Mouse (Mus musculus): Measurements from ENCODE around the gene Ltf. TPM values are rescaled to one million over a fixed set of nuclear protein-coding genes. Genes with fewer than 3 reads are reported as not detected.

Gene Ltf
- polyA plus RNA-seq, 1 experiment from 2014 or later: 8.3 TPM

DNA sequence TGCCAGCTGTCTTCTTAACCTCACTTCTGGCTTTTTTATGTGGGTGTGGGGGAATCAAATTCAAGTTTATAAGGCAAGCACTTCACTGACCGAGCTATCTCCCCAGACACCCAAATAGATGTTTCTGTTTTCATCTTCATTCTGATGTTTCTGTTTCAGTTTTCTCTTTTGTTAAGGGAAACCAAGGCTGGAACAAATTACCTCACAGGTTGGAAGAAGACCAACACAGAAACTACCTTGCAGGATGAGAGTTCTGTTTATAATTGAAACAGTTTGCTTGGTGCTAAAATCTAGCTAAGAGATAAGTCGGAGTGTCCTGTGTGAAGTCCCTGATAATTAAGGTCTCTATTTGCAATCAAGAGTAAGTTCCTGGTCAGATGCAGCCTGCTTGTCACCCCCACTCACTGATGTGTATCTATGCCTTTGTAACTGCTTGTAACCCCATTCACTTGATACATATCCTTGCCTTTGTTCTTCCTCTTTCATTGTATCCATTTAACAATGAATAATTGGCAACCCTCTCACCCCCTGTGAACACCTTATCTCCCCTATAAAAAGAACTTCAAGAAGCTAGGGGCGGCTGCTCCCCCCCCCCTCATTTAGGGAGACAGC lies 68.0 kb downstream of the Ltf start:
- Histone ChIP-seq H3K4me3 (ENCODE audit: low read depth, low read length) (no peak overlapping the region), H3K36me3 (ENCODE audit: control insufficient read depth, insufficient read depth) (no peaks in the 10 kb centered on the region), H3K27ac (ENCODE audit: low read depth, low read length) (no peak overlapping the region), H3K4me1 (replicated peaks; ENCODE audit: control insufficient read depth, insufficient read depth, low read length) (no peaks in the 10 kb centered on the region), H3K4me2 (replicated peaks; ENCODE audit: low read depth) (no peak overlapping the region), H3K27me3 (replicated peaks; ENCODE audit: control insufficient read depth, insufficient read depth, low read length) (no peaks in the 10 kb centered on the region; the same call in 1 of the 2 replicates), H3K9me3 (ENCODE audit: control insufficient read depth) (no peaks in the 10 kb centered on the region), H3K9ac (ENCODE audit: low read depth, low read length) (no peak overlapping the region)
- TF ChIP-seq CTCF (IDR thresholded peaks at IDR 0.05; ENCODE audit: low read depth): no peak
- WGBS: 46% methylated on average over 3 of the region's 3 CpGs
- no peak for ATAC-seq

DNA sequence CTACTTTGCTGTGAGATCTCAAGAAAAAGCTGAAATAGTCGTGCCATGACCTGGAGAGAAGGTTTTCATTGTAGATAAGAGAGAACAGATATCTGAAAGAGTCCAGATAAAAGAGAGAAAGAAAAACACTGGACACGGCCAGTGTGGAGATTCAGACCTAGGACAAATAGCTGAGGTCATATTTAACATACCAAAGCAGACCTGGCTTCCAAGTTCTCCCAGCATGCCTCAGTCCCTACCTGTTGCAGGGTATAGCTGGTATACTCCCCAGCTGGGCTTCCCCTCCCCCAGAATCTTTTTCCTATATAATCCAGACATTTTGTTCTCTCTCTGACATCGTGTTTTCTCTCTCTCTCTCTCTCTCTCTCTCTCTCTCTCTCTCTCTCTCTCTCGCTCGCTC lies 68.9 kb downstream of the Ltf start:
- WGBS: 12% methylated on average over 5 of the region's 5 CpGs
- Histone ChIP-seq H3K9me3 (ENCODE audit: control insufficient read depth) (no peaks in the 10 kb centered on the region), H3K9ac (ENCODE audit: low read depth, low read length) (no peak overlapping the region), H3K27me3 (replicated peaks; ENCODE audit: control insufficient read depth, insufficient read depth, low read length) (no peaks in the 10 kb centered on the region), H3K4me2 (replicated peaks; ENCODE audit: low read depth) (no peak overlapping the region), H3K4me1 (replicated peaks; ENCODE audit: control insufficient read depth, insufficient read depth, low read length) (no peaks in the 10 kb centered on the region), H3K4me3 (ENCODE audit: low read depth, low read length) (no peak overlapping the region), H3K27ac (ENCODE audit: low read depth, low read length) (no peak overlapping the region), H3K36me3 (ENCODE audit: control insufficient read depth, insufficient read depth) (no peaks in the 10 kb centered on the region)
- ATAC-seq: no peak
- TF ChIP-seq CTCF (IDR thresholded peaks at IDR 0.05; ENCODE audit: low read depth): no peak

DNA sequence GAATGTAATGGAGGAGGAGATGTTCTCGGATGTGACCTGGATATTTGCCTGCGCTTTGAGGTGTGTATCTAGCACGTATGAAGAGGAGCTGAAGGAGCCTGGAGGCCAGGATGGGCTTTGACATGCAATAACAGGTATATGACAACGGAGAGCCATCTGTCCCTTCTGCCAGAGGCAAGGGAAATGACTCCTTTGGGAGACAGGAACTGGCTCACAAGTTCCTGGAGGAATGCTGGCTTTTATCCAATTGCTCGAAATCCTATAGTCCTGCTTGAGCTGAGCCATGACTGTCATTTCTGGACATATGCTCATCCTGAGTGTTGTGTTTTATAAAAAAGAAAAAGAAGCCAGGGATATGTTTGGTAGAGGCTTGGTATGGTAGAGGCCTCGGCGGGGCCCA lies 69.8 kb downstream of the Ltf start:
- WGBS: 46% methylated on average over 7 of the region's 7 CpGs
- Histone ChIP-seq H3K36me3 (ENCODE audit: control insufficient read depth, insufficient read depth) (no peaks in the 10 kb centered on the region), H3K4me2 (replicated peaks; ENCODE audit: low read depth) (no peak overlapping the region), H3K9ac (ENCODE audit: low read depth, low read length) (no peak overlapping the region), H3K4me1 (replicated peaks; ENCODE audit: control insufficient read depth, insufficient read depth, low read length) (no peaks in the 10 kb centered on the region), H3K27me3 (replicated peaks; ENCODE audit: control insufficient read depth, insufficient read depth, low read length) (no peaks in the 10 kb centered on the region), H3K9me3 (ENCODE audit: control insufficient read depth) (no peaks in the 10 kb centered on the region), H3K4me3 (ENCODE audit: low read depth, low read length) (no peak overlapping the region), H3K27ac (ENCODE audit: low read depth, low read length) (no peak overlapping the region)
- TF ChIP-seq CTCF (IDR thresholded peaks at IDR 0.05; ENCODE audit: low read depth): no peak
- ATAC-seq: no peak

Other genes with a start within 250 kb of the Ltf start
- gene Prss42, start 221.1 kb upstream of the Ltf start, polyA plus RNA-seq (2015; fragmentation: Nextera tagmentation; extraction: Ambion mirVana): not detected in 2 replicates
- gene Prss44, start 205.3 kb upstream of the Ltf start, polyA plus RNA-seq (2015; fragmentation: Nextera tagmentation; extraction: Ambion mirVana): not detected in 2 replicates
- not detected in 2 replicates for gene Prss43, start 192.6 kb upstream of the Ltf start, polyA plus RNA-seq (2015; fragmentation: Nextera tagmentation; extraction: Ambion mirVana)
- not detected in 2 replicates for gene Prss45, start 184.7 kb upstream of the Ltf start, polyA plus RNA-seq (2015; fragmentation: Nextera tagmentation; extraction: Ambion mirVana)
- not detected in 2 replicates for gene Prss46, start 174.8 kb upstream of the Ltf start, polyA plus RNA-seq (2015; fragmentation: Nextera tagmentation; extraction: Ambion mirVana)
- 0.31 and 0.35 TPM in 2 replicates for gene Prss50, start 161.3 kb upstream of the Ltf start, polyA plus RNA-seq (2015; fragmentation: Nextera tagmentation; extraction: Ambion mirVana)
- 7.6 and 8.3 TPM in 2 replicates for gene Als2cl, start 139.4 kb upstream of the Ltf start, polyA plus RNA-seq (2015; fragmentation: Nextera tagmentation; extraction: Ambion mirVana)
- 10.0 and 11.2 TPM in 2 replicates for gene Tmie, start 139.2 kb upstream of the Ltf start, polyA plus RNA-seq (2015; fragmentation: Nextera tagmentation; extraction: Ambion mirVana)
- not detected in 2 replicates for gene Fam240a, start 102.4 kb upstream of the Ltf start, polyA plus RNA-seq (2015; fragmentation: Nextera tagmentation; extraction: Ambion mirVana)
- gene Tdgf1, start 73.1 kb upstream of the Ltf start, polyA plus RNA-seq (2015; fragmentation: Nextera tagmentation; extraction: Ambion mirVana): 0.08 TPM in 1 of 2 replicates, not detected in the other
- 0.23 and 0.46 TPM in 2 replicates for gene Lrrc2, start 67.7 kb upstream of the Ltf start, polyA plus RNA-seq (2015; fragmentation: Nextera tagmentation; extraction: Ambion mirVana)
- 0.10 and 0.17 TPM in 2 replicates for gene Rtp3, start 28.7 kb upstream of the Ltf start, polyA plus RNA-seq (2015; fragmentation: Nextera tagmentation; extraction: Ambion mirVana)
- gene Ccrl2, start 38.2 kb downstream of the Ltf start, polyA plus RNA-seq (2015; fragmentation: Nextera tagmentation; extraction: Ambion mirVana): 2.7 and 3.8 TPM in 2 replicates
- 45.1 and 46.1 TPM in 2 replicates for gene Lrrfip2, start 98.3 kb downstream of the Ltf start, polyA plus RNA-seq (2015; fragmentation: Nextera tagmentation; extraction: Ambion mirVana)